Mouse (Mus musculus): ENCODE results near the gene Rps21. TPM values are rescaled to one million over a fixed set of nuclear protein-coding genes. Genes with fewer than 3 reads are reported as not detected.

Rps21 gene
- polyA plus RNA-seq, 1 experiment = 2,462 TPM

DNA sequence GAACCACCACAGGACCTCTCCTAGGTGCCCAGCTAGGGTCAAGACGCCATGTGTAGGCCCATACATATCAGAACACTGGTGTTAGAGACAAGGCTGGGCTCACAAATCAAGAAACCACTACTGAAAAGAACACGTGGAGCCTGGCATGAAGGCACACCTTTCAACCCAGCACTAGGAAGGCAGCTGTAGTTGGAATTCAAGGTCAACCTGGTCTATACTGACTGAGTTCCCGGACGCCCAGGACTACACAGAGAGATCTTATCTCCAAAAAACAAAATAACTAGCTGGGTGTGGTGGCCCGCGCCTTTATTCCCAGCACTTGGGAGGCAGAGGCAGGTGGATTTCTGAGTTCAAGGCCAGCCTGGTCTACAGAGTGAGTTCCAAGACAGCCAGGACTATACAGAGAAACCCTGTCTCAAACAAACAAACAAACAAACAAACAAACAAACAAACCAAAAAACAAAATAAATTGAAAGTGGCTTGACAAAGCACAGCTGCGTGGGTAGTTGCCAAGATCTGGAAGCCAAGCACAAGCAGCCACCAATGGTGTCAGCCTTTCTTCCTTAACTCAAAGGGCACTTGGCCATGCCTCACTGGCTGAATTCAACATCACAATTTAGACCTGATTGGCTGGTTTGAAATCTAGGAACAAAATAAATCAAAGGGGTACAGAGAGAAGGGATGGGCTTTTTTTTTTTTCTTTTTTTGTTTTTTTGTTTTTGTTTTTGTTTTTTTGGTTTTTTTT is 19.4 kb upstream of the Rps21 start:
- H3K27ac ChIP-seq (ENCODE audit: insufficient read depth, low read length) = no peak overlapping the region
- H3K4me3 ChIP-seq (ENCODE audit: insufficient read depth, low read length) = no peak overlapping the region
- no peaks in the 10 kb centered on the region for H3K4me1 ChIP-seq (ENCODE audit: control insufficient read depth, insufficient read depth, low read length)
- TF ChIP-seq POLR2A (IDR thresholded peaks at IDR 0.05; ENCODE audit: extremely low read depth, insufficient read depth, low read length) (no peak), CTCF (IDR thresholded peaks at IDR 0.05; ENCODE audit: extremely low read depth, insufficient read depth, low read length) (no peak)

- Histone ChIP-seq H3K4me3 (ENCODE audit: insufficient read depth, low read length) (no peak overlapping the region), H3K27ac (ENCODE audit: insufficient read depth, low read length) (no peak overlapping the region), H3K4me1 (ENCODE audit: control insufficient read depth, insufficient read depth, low read length) (no peaks in the 10 kb centered on the region)
- TF ChIP-seq CTCF (IDR thresholded peaks at IDR 0.05; ENCODE audit: extremely low read depth, insufficient read depth, low read length) (no peak), POLR2A (IDR thresholded peaks at IDR 0.05; ENCODE audit: extremely low read depth, insufficient read depth, low read length) (no peak)
Observed at GRCm38 (mm10) chr2:180238591-180238990, 18.6 kb upstream of the Rps21 start.

DNA sequence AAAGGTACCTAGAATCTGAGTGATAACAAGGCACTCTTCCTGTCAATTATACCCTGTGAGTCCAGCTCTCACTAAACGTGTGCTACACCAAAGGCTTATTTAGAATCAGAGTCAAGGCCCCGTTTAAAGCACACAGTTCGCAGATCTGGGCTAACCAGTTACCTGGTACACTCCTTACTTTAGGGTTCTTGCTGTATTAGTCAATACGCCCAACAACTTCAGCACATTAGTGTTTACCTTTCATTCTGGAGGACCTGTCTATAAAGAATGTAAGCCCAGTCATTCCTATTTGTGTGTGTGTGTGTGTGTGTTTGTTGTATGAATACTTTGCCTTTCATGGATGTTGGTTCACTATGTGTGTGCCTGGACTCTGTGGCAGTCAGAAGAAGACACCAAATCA is 14.1 kb upstream of the Rps21 start:
- TF ChIP-seq POLR2A (IDR thresholded peaks at IDR 0.05; ENCODE audit: extremely low read depth, insufficient read depth, low read length) = no peak
- TF ChIP-seq CTCF (IDR thresholded peaks at IDR 0.05; ENCODE audit: extremely low read depth, insufficient read depth, low read length) = no peak
- Histone ChIP-seq H3K4me1 (ENCODE audit: control insufficient read depth, insufficient read depth, low read length) (no peaks in the 10 kb centered on the region), H3K27ac (ENCODE audit: insufficient read depth, low read length) (no peak overlapping the region), H3K4me3 (ENCODE audit: insufficient read depth, low read length) (no peak overlapping the region)

- H3K4me1 ChIP-seq (ENCODE audit: control insufficient read depth, insufficient read depth, low read length) = no peaks in the 10 kb centered on the region
- TF ChIP-seq CTCF (IDR thresholded peaks at IDR 0.05; ENCODE audit: extremely low read depth, insufficient read depth, low read length) = no peak
- TF ChIP-seq POLR2A (IDR thresholded peaks at IDR 0.05; ENCODE audit: extremely low read depth, insufficient read depth, low read length) = no peak
- no peak overlapping the region for H3K4me3 ChIP-seq (ENCODE audit: insufficient read depth, low read length)
- no peak overlapping the region for H3K27ac ChIP-seq (ENCODE audit: insufficient read depth, low read length)
Observed at GRCm38 (mm10) chr2:180247916-180248315, 9.3 kb upstream of the Rps21 start.

DNA sequence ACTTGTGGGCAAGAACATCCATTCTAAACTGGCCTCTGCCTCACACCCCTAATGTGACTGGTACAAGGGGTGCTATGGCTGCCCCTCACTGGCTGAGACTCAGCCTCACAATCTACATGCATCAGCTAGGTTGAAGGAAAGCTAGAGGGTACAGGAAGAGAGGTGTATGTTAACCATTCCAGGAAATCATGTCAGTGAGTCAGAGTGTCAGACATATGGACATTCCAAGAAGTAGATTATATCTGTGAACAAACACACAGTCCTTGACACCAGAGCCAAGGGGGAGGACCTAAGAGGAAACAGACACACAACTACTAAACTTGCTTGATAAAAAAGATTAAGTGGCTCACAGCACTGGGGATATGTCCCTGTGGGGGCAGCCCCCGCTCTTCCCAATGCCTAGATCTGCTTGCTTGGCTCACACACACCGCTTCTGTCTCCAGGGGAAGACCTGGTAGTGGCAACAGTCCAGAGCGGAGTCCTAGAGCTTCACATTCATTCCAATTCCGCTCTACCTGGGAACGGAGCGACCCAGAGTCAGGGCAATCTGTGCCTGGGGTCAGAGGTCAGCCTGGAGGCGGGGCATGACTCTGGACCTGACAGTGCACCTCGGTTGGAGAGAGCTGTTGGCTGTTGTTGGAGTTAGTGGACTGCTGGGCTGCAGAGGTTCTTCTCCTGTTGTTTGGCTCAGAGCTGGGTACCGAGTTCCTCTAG is 8.1 kb upstream of the Rps21 start:
- Histone ChIP-seq H3K4me1 (ENCODE audit: control insufficient read depth, insufficient read depth, low read length) (no peaks in the 10 kb centered on the region), H3K27ac (ENCODE audit: insufficient read depth, low read length) (no peak overlapping the region), H3K4me3 (ENCODE audit: insufficient read depth, low read length) (no peak overlapping the region)
- TF ChIP-seq POLR2A (IDR thresholded peaks at IDR 0.05; ENCODE audit: extremely low read depth, insufficient read depth, low read length) (no peak), CTCF (IDR thresholded peaks at IDR 0.05; ENCODE audit: extremely low read depth, insufficient read depth, low read length) (no peak)

DNA sequence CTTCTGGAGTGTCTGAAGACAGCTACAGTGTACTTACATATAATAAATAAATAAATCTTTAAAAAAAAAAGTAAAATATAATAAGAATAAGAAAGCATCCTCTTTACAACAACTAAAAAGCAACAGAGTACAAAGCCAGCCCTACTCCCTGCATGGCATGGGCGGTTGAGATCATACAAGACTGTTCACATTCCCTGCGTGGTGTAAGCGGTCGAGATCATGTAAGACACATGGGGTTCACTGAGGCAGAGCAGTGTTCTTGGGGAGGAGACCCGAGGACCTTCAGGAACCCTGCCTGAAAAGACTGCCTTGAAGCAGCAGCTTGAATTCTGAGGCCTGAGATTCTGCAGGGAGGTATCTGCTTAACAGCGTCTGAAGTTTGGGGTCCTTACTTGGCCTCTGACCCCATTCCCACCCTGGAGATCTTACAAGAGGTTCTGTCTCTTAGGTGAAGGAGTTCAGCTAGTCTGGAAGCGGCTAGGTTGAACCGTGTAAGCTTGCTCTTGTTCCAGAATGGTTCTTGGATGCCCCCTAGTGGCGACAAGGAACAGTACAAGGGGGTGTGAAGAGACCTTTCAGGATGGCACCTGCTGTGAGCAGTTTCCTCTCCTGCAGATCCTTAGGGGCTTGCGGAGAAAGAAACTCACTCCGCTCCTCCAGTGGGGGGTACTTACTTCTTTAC is 6.1 kb upstream of the Rps21 start:
- no peaks in the 10 kb centered on the region for H3K4me1 ChIP-seq (ENCODE audit: control insufficient read depth, insufficient read depth, low read length)
- TF ChIP-seq POLR2A (IDR thresholded peaks at IDR 0.05; ENCODE audit: extremely low read depth, insufficient read depth, low read length) = no peak
- TF ChIP-seq CTCF (IDR thresholded peaks at IDR 0.05; ENCODE audit: extremely low read depth, insufficient read depth, low read length) = peak; percentile 98
- H3K4me3 ChIP-seq (ENCODE audit: insufficient read depth, low read length) = no peak overlapping the region
- no peak overlapping the region for H3K27ac ChIP-seq (ENCODE audit: insufficient read depth, low read length)

DNA sequence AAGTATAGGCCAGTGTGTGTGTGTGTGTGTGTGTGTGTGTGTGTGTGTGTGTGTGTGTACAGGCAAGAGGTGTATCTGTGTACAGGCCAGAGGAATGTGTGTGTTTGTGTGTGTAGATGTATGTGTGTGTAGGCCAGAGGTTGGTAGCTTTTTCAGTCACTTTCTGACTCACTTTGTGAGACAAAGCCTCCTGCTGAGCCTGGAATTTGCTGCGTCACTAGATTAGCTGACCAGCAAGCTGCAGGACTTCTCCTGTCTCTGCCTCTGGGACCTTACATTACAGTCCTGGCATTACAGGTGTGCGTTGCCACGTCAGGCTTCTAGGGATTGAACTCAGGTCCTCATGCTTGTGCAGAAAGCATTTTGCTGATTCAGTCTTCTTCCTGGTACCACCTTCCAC is 5.3 kb upstream of the Rps21 start:
- TF ChIP-seq POLR2A (IDR thresholded peaks at IDR 0.05; ENCODE audit: extremely low read depth, insufficient read depth, low read length) = no peak
- no peak for TF ChIP-seq CTCF (IDR thresholded peaks at IDR 0.05; ENCODE audit: extremely low read depth, insufficient read depth, low read length)
- Histone ChIP-seq H3K4me3 (ENCODE audit: insufficient read depth, low read length) (no peak overlapping the region), H3K27ac (ENCODE audit: insufficient read depth, low read length) (no peak overlapping the region), H3K4me1 (ENCODE audit: control insufficient read depth, insufficient read depth, low read length) (no peaks in the 10 kb centered on the region)

DNA sequence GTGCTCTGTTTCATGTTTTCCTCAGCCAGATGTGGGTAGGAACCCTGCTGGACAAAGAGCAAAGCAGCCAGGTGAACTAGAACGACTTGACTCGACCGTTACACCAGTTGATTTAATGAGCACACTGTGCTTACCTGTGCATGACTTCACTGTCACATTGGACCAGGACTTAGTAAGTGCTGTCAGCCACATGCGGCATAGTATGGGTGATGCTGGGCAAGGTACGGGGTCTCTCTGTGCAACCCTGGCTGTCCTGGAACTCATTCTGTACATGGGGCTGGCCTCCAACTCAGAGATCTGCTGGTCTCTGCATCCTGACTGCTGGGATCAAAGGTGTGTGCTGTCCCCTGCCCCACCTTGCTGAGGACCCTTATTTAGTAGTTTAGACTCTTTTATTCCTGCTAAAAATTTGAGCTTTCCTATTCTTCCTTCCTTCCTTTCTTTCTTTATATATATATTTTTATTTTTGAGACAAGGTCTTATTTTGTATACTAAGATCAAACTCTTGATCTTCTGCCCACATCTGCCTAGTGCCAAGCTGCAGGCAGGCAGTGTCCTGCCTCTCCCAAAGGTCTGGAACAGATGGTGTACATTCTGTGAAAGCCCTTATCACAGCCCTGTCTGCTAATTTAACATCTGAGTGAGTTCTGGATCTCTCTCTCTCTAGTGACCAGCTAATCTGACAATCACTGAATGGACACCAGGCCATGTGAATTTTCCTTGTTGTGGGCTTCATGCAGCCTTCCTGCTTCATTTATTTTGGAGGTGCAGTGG is 2.6 kb upstream of the Rps21 start:
- Histone ChIP-seq H3K27ac (ENCODE audit: insufficient read depth, low read length) (no peak overlapping the region), H3K4me3 (ENCODE audit: insufficient read depth, low read length) (no peak overlapping the region), H3K4me1 (ENCODE audit: control insufficient read depth, insufficient read depth, low read length) (no peaks in the 10 kb centered on the region; the same call in 1 of the 2 replicates)
- TF ChIP-seq POLR2A (IDR thresholded peaks at IDR 0.05; ENCODE audit: extremely low read depth, insufficient read depth, low read length) = no peak

DNA sequence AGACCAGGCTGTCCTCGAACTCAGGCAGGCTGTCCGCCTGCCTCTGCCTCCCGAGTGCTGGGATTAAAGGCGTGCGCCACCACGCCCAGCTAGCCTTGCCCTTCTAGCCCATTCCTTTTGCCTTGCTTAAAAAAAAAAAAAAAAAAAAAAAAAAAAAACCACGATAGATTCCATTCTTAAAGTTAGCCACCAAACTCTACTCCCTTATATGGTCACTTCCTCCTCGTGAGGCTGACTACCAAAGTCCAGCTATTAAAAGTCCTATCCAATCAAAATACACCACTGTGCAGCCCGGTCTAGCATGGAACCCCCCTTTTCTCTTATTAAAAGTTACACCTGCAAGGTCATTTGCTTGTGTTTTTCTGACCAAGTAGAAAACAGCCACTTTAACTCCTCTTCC is 1.5 kb upstream of the Rps21 start:
- H3K27ac ChIP-seq (ENCODE audit: insufficient read depth, low read length) = no peak overlapping the region
- H3K4me3 ChIP-seq (ENCODE audit: insufficient read depth, low read length) = no peak overlapping the region
- TF ChIP-seq CTCF (IDR thresholded peaks at IDR 0.05; ENCODE audit: extremely low read depth, insufficient read depth, low read length) (no peak), POLR2A (IDR thresholded peaks at IDR 0.05; ENCODE audit: extremely low read depth, insufficient read depth, low read length) (no peak)
- H3K4me1 ChIP-seq (ENCODE audit: control insufficient read depth, insufficient read depth, low read length) = no peaks in the 10 kb centered on the region; the same call in 1 of the 2 replicates
